Mouse (Mus musculus) ES-Bruce4 (cell line): ENCODE measurements around the gene Shoc2. TPM values are rescaled to one million over a fixed set of nuclear protein-coding genes. Genes with fewer than 3 reads are reported as not detected.

Experiments used
- H3K27ac ChIP-seq: 2 replicates; pipeline ENCODE4 v1.5.1; 2012; ENCODE audit warnings: low read length, inconsistent platforms; ENCODE audit not compliant: insufficient read depth
- H3K27me3 ChIP-seq: 2 replicates; pipeline ENCODE4 v1.6.1; 2012; ENCODE audit warnings: mild to moderate bottlenecking, low read length, inconsistent platforms; ENCODE audit not compliant: control insufficient read depth, poor library complexity, insufficient read depth, severe bottlenecking
- H3K36me3 ChIP-seq: 2 replicates; pipeline ENCODE4 v1.6.1; 2012; ENCODE audit warnings: inconsistent platforms, mild to moderate bottlenecking, low read length, moderate library complexity; ENCODE audit not compliant: control insufficient read depth, poor library complexity, insufficient read depth, severe bottlenecking
- H3K4me1 ChIP-seq: one replicate; pipeline ENCODE4 v1.8.1; 2011; ENCODE audit warnings: low read length; ENCODE audit not compliant: control insufficient read depth, insufficient read depth
- H3K4me3 ChIP-seq: 2 replicates; pipeline ENCODE4 v1.5.1; 2011; ENCODE audit warnings: low read depth, mild to moderate bottlenecking, low read length
- H3K9ac ChIP-seq: 2 replicates; pipeline ENCODE4 v1.6.1; 2012; ENCODE audit warnings: low read depth, mild to moderate bottlenecking, inconsistent platforms; ENCODE audit not compliant: poor library complexity, severe bottlenecking
- H3K9me3 ChIP-seq: replicated peaks from 2 replicates; pipeline ENCODE4 v1.6.1; 2012; ENCODE audit warnings: mild to moderate bottlenecking, low read length, inconsistent platforms; ENCODE audit not compliant: control insufficient read depth, poor library complexity, insufficient read depth, severe bottlenecking
- CTCF ChIP-seq: IDR thresholded peaks from one replicate; pipeline ENCODE4 v1.8.1; 2011; ENCODE audit warnings: low read depth, low read length
- EP300 ChIP-seq: IDR thresholded peaks from 2 replicates; pipeline ENCODE4 v1.6.1; 2011; ENCODE audit warnings: low read depth, low read length; ENCODE audit not compliant: insufficient read depth
- POLR2A ChIP-seq: IDR thresholded peaks from one replicate; pipeline ENCODE4 v1.8.1; 2011; ENCODE audit warnings: low read length; ENCODE audit not compliant: insufficient read depth
- polyA plus RNA-seq: library from polyadenylated mRNA; stranded (reverse); fragments of >200 nt; gene quantifications from 2 replicates; pipeline ENCODE4 v1.2.4, GENCODE M21; 2011; ENCODE audit warnings: low read depth; ENCODE audit not compliant: missing spikeins, insufficient read depth, insufficient read length

Shoc2 gene
- polyA plus RNA-seq, 1 experiment, result 70.4 TPM

- peaks cover 2% of the 10 kb centered on the region for H3K4me1 ChIP-seq
- H3K27ac ChIP-seq, result no peak overlapping the region
- H3K4me3 ChIP-seq, result peak overlapping the region; percentile 63
- TF ChIP-seq CTCF (no peak), POLR2A (no peak), EP300 (no peak)
- peak overlapping the region; percentile 62 for H3K9ac ChIP-seq
- H3K27me3 ChIP-seq, result peaks cover 22% of the 10 kb centered on the region
- no peaks in the 10 kb centered on the region for H3K36me3 ChIP-seq
- no peaks in the 10 kb centered on the region for H3K9me3 ChIP-seq
Measured at GRCm38 (mm10) chr19:54045412-54045811, 101.3 kb downstream of the Shoc2 start.

GRCm38 (mm10) chr19:54045931-54046683 lies 102.0 kb downstream of the Shoc2 start:
- peaks cover 22% of the 10 kb centered on the region for H3K27me3 ChIP-seq
- no peaks in the 10 kb centered on the region for H3K9me3 ChIP-seq
- H3K27ac ChIP-seq, result no peak overlapping the region
- no peaks in the 10 kb centered on the region for H3K36me3 ChIP-seq
- peaks cover 2% of the 10 kb centered on the region for H3K4me1 ChIP-seq
- peak overlapping the region; percentile 38 for H3K4me3 ChIP-seq
- no peak overlapping the region for H3K9ac ChIP-seq
- no peak for TF ChIP-seq CTCF
- TF ChIP-seq POLR2A, result no peak
- TF ChIP-seq EP300, result no peak

- H3K27ac ChIP-seq, result no peak overlapping the region
Measured at GRCm38 (mm10) chr19:54046684-54047070, 102.6 kb downstream of the Shoc2 start.

GRCm38 (mm10) chr19:54047386-54048050 lies 103.4 kb downstream of the Shoc2 start:
- Histone ChIP-seq H3K4me1 (peaks cover 2% of the 10 kb centered on the region), H3K4me3 (peak overlapping the region; percentile 54), H3K27ac (no peak overlapping the region), H3K27me3 (peaks cover 22% of the 10 kb centered on the region), H3K36me3 (no peaks in the 10 kb centered on the region), H3K9me3 (no peaks in the 10 kb centered on the region), H3K9ac (peak overlapping the region; percentile 43)
- TF ChIP-seq EP300, result no peak
- TF ChIP-seq POLR2A, result no peak
- TF ChIP-seq CTCF, result no peak

More at GRCm38 (mm10) chr19:54046684-54047070, 102.6 kb downstream of the Shoc2 start:
- H3K4me1 ChIP-seq, result peaks cover 2% of the 10 kb centered on the region
- H3K4me3 ChIP-seq, result peak overlapping the region; percentile 38
- peak overlapping the region; percentile 43 for H3K9ac ChIP-seq
- peaks cover 22% of the 10 kb centered on the region for H3K27me3 ChIP-seq
- H3K9me3 ChIP-seq, result no peaks in the 10 kb centered on the region
- TF ChIP-seq CTCF (no peak), POLR2A (no peak), EP300 (no peak)
- no peaks in the 10 kb centered on the region for H3K36me3 ChIP-seq

GRCm38 (mm10) chr19:54048161-54048885 lies 104.2 kb downstream of the Shoc2 start:
- H3K4me1 ChIP-seq, result peaks cover 2% of the 10 kb centered on the region
- no peak overlapping the region for H3K4me3 ChIP-seq
- H3K27me3 ChIP-seq, result peaks cover 22% of the 10 kb centered on the region
- no peak for TF ChIP-seq CTCF
- no peak for TF ChIP-seq EP300
- no peak for TF ChIP-seq POLR2A
- H3K9ac ChIP-seq, result no peak overlapping the region
- H3K36me3 ChIP-seq, result no peaks in the 10 kb centered on the region
- H3K27ac ChIP-seq, result no peak overlapping the region
- H3K9me3 ChIP-seq, result no peaks in the 10 kb centered on the region

GRCm38 (mm10) chr19:54051651-54052050 lies 107.5 kb downstream of the Shoc2 start:
- peaks cover 11% of the 10 kb centered on the region for H3K27me3 ChIP-seq
- no peaks in the 10 kb centered on the region for H3K36me3 ChIP-seq
- no peak overlapping the region for H3K27ac ChIP-seq
- H3K9me3 ChIP-seq, result no peaks in the 10 kb centered on the region
- H3K4me3 ChIP-seq, result no peak overlapping the region
- no peak for TF ChIP-seq CTCF
- no peak for TF ChIP-seq POLR2A
- no peak for TF ChIP-seq EP300
- H3K4me1 ChIP-seq, result peaks cover 3% of the 10 kb centered on the region
- no peak overlapping the region for H3K9ac ChIP-seq
